Mouse (Mus musculus) limb, embryonic 11.5 days (tissue): Measurements from ENCODE around the gene Ccdc74a. TPM values are rescaled to one million over a fixed set of nuclear protein-coding genes. Genes with fewer than 3 reads are reported as not detected.
A peak's percentile ranks its signal among the peaks of the same experiment; 100 is the strongest.
"Not testable (repeated sequence)": the region's sequence is repeated elsewhere in the genome, so short reads cannot be mapped to it uniquely, and the experiment has no call there.

ENCODE experiments used
- ATAC-seq: fragments of 200-750 bp; cut with Nextera tagmentation; 2 replicates; pipeline ENCODE4 v1.8.0; 2017; ENCODE audit warnings: low read depth; ENCODE audit not compliant: insufficient number of reproducible peaks, low FRiP score, low TSS enrichment
- DNase-seq: peaks from one replicate; pipeline ENCODE4 v3.0.0-alpha.2; 2015; ENCODE audit warnings: low spot score
- H3K27ac ChIP-seq: fragments of 300-500 bp; sonication (generic); replicated peaks from 2 replicates; pipeline ENCODE4 v1.5.1; 2014; ENCODE audit warnings: low read depth, mild to moderate bottlenecking, low read length
- H3K27me3 ChIP-seq: fragments of 300-500 bp; sonication (generic); 2 replicates; pipeline ENCODE4 v1.6.1; 2014; ENCODE audit warnings: mild to moderate bottlenecking, low read length, mixed read lengths; ENCODE audit not compliant: control insufficient read depth, insufficient read depth
- H3K36me3 ChIP-seq: fragments of 300-500 bp; sonication (generic); 2 replicates; pipeline ENCODE4 v1.6.1; 2014; ENCODE audit warnings: mild to moderate bottlenecking, low read length, moderate library complexity, mixed read lengths; ENCODE audit not compliant: control insufficient read depth, insufficient read depth
- H3K4me1 ChIP-seq: fragments of 300-500 bp; sonication (generic); 2 replicates; pipeline ENCODE4 v1.6.1; 2014; ENCODE audit warnings: low read length, mixed read lengths; ENCODE audit not compliant: control insufficient read depth, insufficient read depth
- H3K4me2 ChIP-seq: fragments of 300-500 bp; sonication (generic); 2 replicates; pipeline ENCODE4 v1.6.1; 2014; ENCODE audit warnings: low read depth, mild to moderate bottlenecking, moderate library complexity; ENCODE audit not compliant: severe bottlenecking
- H3K4me3 ChIP-seq: fragments of 300-500 bp; sonication (generic); 2 replicates; pipeline ENCODE4 v1.5.1; 2014; ENCODE audit warnings: low read depth, low read length
- H3K9ac ChIP-seq: fragments of 300-500 bp; sonication (generic); 2 replicates; pipeline ENCODE4 v1.6.1; 2014; ENCODE audit warnings: mild to moderate bottlenecking, low read length
- H3K9me3 ChIP-seq: fragments of 300-500 bp; sonication (generic); 2 replicates; pipeline ENCODE4 v1.6.1; 2016; ENCODE audit warnings: low read length; ENCODE audit not compliant: control insufficient read depth
- WGBS: fragments of 180-500 bp; shearing (Covaris S2); extraction: QIAGEN DNeasy Blood & Tissue Kit; methylation state at CpG from one replicate; pipeline ENCODE4 v1.1.7; 2014; 5-methylcytosine and 5-hydroxymethylcytosine counted together
- polyA plus RNA-seq: library from polyadenylated mRNA; unstranded; fragments of >200 nt; fragmentation: Nextera tagmentation; extraction: Ambion mirVana; gene quantifications from 2 replicates; pipeline ENCODE4 v1.2.1, GENCODE M21; 2014

Ccdc74a gene
- polyA plus RNA-seq = 5.7 TPM in 2 replicates

DNA sequence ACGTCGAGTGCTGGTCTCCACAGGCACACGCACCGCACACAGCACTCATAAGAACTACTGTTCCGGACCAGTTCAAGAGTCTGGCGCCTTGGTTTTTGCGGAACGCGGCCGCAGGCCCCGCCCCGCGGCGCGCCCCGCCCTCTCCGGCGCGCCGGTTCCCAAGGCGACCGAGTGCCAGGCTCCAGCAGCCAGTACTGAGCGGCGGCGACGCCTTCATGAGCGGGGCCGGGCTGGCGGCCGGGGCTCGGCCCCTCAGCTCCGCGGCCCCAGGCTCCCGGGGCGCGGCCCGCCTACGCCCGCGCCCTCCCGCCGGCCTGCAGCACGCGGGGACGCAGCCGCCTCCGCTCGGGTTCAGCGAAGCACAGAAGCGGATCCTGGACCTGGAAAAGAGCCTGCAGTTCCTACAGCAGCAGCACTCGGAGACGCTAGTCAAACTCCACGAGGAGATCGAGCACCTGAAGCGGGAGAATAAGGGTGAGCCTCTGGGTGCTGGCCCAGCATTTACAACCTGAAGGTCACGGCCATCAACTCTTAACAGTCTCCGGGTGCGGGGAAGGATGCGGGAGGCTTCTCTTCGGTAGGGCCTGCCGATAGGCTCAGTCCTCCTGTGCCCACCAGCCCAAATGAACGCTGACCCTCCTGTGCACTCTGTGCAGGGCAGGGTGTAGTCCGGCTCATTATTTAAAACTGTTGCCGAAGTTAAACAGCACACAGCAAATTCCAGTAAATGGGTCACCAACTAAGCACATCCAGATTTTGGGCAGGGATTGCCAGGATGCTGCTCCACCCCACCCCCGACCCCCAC, at the start of gene Ccdc74a:
Gene Ccdc74a (plus strand): TSS at position 161 of the 805 bp plus-strand sequence.
- H3K4me1 ChIP-seq = peaks cover 5% of the 10 kb centered on the region; the same call in 1 of the 2 replicates
- peak; percentile 87 for DNase-seq
- H3K4me3 ChIP-seq = peak within 1 kb of the TSS; percentile 47
- no peak within 1 kb of the TSS; the same call in 1 of the 2 replicates for H3K27ac ChIP-seq
- H3K27me3 ChIP-seq = no peaks in the 10 kb centered on the region
- no peaks in the 10 kb centered on the region for H3K9me3 ChIP-seq
- ATAC-seq = peak; percentile 91
- peak within 1 kb of the TSS; percentile 70 for H3K9ac ChIP-seq
- whole genome bisulfite sequencing = 3% methylated on average over 35 of the region's 65 CpGs
- peak within 1 kb of the TSS; percentile 88 for H3K4me2 ChIP-seq
- H3K36me3 ChIP-seq = peaks cover 14% of the 10 kb centered on the region

DNA sequence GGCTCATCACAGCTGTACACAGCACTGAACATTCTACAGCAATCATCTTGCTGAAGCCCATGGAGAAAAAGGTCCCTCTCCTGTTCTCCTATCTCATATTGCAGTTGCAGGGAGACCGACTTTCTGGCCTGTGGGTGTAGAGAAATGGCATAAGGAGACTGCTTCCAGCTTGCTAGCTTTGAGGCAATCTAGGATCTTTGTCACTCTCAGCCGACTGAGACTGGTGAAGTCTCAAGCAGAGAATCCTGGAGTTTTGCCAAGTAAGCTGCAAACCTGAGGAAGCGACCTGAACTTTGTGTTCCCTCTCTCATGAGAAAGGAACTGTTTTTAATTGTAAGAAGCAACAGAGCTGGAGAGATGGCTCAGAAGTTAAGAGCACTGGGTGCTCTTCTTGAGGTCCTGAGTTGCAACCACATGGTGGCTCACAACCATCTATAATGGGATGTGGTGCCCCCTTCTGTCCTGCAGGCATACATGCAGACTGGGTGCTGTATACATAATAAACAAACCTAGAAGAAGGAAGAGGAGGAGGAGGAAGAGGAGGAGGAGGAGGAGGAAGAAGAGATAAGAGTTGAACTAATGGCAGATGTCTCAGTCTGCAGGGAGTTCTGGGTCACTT, 45.2 kb upstream of the Ccdc74a start:
- Histone ChIP-seq H3K9ac (no peak overlapping the region), H3K36me3 (no peaks in the 10 kb centered on the region), H3K4me1 (no peaks in the 10 kb centered on the region), H3K9me3 (no peaks in the 10 kb centered on the region), H3K4me3 (no peak overlapping the region), H3K4me2 (no peak overlapping the region), H3K27me3 (no peaks in the 10 kb centered on the region), H3K27ac (no peak overlapping the region)
- ATAC-seq = no peak
- 66% methylated on average over 3 of the region's 3 CpGs for WGBS
- no peak for DNase-seq

DNA sequence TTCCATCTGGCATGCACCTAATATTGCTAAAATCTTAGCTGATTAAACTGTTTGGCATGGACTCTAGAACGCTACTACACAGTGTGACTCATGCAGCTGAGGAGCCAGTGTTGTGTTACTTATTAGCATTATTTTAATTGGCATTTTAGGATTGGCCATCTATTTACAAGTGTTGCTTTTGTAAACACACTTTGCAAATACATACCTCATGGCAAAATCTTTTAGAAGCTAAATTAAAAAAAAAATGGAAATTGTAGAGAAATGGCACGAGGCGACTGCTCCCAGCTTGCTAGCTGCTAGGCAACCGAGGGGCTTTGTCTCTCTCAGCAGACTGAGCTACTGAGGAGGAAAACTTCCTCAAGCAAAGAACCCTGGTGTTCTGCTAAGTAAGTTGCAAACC, 41.3 kb upstream of the Ccdc74a start:
- no peak overlapping the region for H3K4me2 ChIP-seq
- WGBS = 83% methylated on average over 4 of the region's 4 CpGs
- H3K4me3 ChIP-seq = no peak overlapping the region
- no peaks in the 10 kb centered on the region for H3K4me1 ChIP-seq
- no peaks in the 10 kb centered on the region for H3K9me3 ChIP-seq
- H3K27ac ChIP-seq = no peak overlapping the region
- no peaks in the 10 kb centered on the region for H3K27me3 ChIP-seq
- DNase-seq (no peak), ATAC-seq (no peak)
- no peak overlapping the region for H3K9ac ChIP-seq
- no peaks in the 10 kb centered on the region for H3K36me3 ChIP-seq

DNA sequence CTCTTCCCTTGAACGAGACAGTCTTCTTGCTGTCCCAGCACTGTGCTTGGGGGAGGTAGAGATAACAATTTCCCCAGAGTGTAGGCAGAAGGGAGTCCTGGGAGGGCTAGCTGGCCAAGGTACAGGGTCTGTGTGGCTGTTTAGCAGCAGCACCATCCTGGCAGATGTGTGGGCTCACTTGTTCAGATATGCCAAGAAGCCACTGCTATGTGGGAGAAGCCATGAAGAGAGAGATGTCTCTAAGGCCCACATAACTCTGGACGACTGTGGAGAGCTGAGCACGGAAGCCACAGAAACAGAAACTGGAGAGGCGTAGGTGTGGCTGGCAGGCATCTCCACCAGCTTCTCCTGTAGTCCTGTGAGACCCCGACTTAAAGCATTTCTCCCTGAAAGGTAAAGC, 40.6 kb upstream of the Ccdc74a start:
- H3K4me2 ChIP-seq = no peak overlapping the region
- no peak overlapping the region for H3K27ac ChIP-seq
- H3K4me3 ChIP-seq = no peak overlapping the region
- no peaks in the 10 kb centered on the region for H3K9me3 ChIP-seq
- H3K4me1 ChIP-seq = no peaks in the 10 kb centered on the region
- no peak overlapping the region for H3K9ac ChIP-seq
- H3K27me3 ChIP-seq = no peaks in the 10 kb centered on the region
- WGBS = 78% methylated on average over 5 of the region's 5 CpGs
- no peaks in the 10 kb centered on the region for H3K36me3 ChIP-seq
- ATAC-seq = no peak
- no peak for DNase-seq

DNA sequence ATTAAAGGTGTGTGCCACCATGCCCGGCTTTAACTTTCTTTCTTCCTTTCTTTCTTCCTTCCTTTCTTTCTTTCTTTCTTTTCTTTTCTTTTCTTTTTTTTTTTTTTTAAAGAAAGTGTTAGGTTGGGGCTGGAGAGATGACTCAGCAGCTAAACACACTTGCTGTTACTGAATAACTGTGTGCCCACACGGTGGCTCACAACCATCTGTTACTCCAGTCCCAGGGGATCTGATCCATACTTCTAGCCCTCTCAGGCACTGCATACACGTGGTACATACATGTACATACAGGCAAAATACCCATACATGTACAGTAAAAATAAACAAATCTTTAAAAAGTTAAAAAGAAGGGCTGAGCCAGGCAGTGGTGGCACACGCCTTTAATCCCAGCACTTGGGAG, 34.9 kb upstream of the Ccdc74a start:
- no peaks in the 10 kb centered on the region for H3K36me3 ChIP-seq
- H3K4me3 ChIP-seq = no peak overlapping the region
- no peak for DNase-seq
- no peaks in the 10 kb centered on the region for H3K9me3 ChIP-seq
- WGBS = 77% methylated on average over 4 of the region's 4 CpGs
- no peaks in the 10 kb centered on the region for H3K27me3 ChIP-seq
- H3K9ac ChIP-seq = no peak overlapping the region
- ATAC-seq = no peak
- no peak overlapping the region for H3K27ac ChIP-seq
- no peak overlapping the region for H3K4me2 ChIP-seq
- no peaks in the 10 kb centered on the region for H3K4me1 ChIP-seq

DNA sequence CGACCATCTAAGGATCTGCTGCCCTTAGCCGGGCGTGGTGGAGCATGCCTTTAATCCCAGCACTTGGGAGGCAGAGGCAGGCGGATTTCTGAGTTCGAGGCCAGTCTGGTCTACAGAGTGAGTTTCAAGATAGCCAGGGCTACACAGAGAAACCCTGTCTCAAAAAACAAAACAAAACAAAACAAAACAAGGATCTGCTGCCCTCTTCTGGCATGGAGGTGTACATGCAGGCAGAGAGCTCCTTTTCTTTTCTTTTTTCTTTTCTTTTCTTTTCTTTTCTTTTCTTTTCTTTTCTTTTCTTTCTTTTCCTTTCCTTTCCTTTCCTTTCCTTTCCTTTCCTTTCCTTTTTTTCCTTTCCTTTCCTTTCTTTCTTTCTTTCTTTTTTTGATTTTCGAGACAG, 31.5 kb upstream of the Ccdc74a start:
- H3K27ac ChIP-seq, H3K4me2 ChIP-seq, H3K27me3 ChIP-seq, H3K9ac ChIP-seq, DNase-seq, H3K4me3 ChIP-seq, H3K9me3 ChIP-seq, ATAC-seq, H3K4me1 ChIP-seq, H3K36me3 ChIP-seq: not testable (repeated sequence)
- 88% methylated on average over 6 of the region's 6 CpGs for WGBS

DNA sequence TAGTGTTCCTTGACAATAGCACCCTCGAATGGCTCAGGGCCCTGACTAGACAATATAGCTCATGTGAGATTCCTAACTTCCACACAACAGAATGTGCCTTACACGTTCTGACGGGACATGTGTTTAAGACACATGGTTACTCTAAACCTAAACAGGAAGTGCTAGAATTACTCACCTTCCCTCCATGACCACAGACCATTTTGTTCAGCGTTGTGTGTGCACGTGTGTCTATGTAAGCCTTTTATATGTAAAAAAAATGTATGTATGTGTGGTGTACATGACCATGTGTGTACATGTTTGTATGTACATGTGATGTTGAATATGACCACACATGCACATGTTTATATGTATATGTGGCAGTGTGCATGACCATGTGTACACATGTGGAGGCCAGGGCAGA, 30.1 kb upstream of the Ccdc74a start:
- Histone ChIP-seq H3K9ac (no peak overlapping the region), H3K36me3 (no peaks in the 10 kb centered on the region), H3K4me1 (0 out of 2 replicates have a peak, but pooled peaks cover 3% of the 10 kb centered on the region), H3K9me3 (no peaks in the 10 kb centered on the region), H3K4me3 (no peak overlapping the region), H3K27ac (no peak overlapping the region), H3K27me3 (no peaks in the 10 kb centered on the region), H3K4me2 (no peak overlapping the region)
- no peak for ATAC-seq
- WGBS = 88% methylated on average over 5 of the region's 5 CpGs
- DNase-seq = no peak

DNA sequence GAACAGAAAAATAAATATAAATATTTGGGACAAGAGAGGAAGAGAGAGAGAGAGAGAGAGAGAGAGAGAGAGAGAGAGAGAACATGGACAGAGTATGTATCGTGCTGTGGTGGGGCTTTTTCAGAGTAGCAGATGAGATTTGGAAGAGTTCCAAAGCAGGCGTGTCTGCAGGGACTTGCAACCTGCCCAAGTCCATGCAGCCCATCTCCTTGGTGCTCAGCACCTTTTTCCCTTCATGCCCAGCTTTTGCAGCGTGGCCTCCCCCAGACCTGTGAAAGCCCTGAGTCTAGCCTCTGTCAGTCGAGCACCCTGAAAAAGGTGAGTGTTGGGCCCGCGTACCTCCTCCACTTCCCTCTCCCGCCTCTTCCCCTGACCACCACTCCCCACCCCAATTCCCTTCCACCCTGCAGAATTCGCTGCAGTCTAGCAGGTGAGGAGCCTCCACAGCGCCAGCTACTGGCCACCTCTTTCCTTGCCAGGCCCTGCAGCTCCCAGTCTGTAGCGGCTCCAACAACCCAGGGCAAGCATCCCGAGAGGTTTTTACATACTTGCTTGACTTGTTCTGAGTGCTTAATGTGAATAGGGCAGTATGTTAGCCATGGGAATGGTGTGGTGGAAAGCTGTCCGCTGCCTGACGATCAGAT, 28.2 kb upstream of the Ccdc74a start:
- Histone ChIP-seq H3K27me3 (no peaks in the 10 kb centered on the region), H3K9me3 (no peaks in the 10 kb centered on the region), H3K4me2 (no peak overlapping the region), H3K4me3 (no peak overlapping the region), H3K4me1 (0 out of 2 replicates have a peak, but pooled peaks cover 3% of the 10 kb centered on the region), H3K9ac (no peak overlapping the region), H3K36me3 (no peaks in the 10 kb centered on the region; the same call in 1 of the 2 replicates), H3K27ac (no peak overlapping the region)
- ATAC-seq = no peak
- 19% methylated on average over 13 of the region's 13 CpGs for WGBS
- peak; percentile 82 for DNase-seq
